ENCODE assay signal across 7 mouse cellular contexts in genomic region chr10:51792030-51792429, GRCm38 (mm10).
A peak's percentile ranks its signal among the peaks of the same experiment; 100 is the strongest.
DNase-seq lines count a peak whose midpoint lies in the region; TF ChIP-seq lines count a peak whose summit lies in the region.

No protein-coding gene starts in this region.

- DNase-seq in kidney, adult 2 months: peak; percentile 12
- no peak for DNase-seq in kidney, postnatal 14 days
- peak; percentile 72 for DNase-seq in NIH3T3 (ENCODE audit: low read depth)
- peak; percentile 17 for DNase-seq in lung, postnatal 14 days
- no peak for DNase-seq in right cerebral cortex, postnatal 14 days
- DNase-seq in left cerebral cortex, adult 11 months (ENCODE audit: low spot score): no peak

- no peaks in the 10 kb centered on the region for H3K9me3 ChIP-seq in E14TG2a.4 (ENCODE audit: low read length)

- no peaks in the 10 kb centered on the region for H3K4me1 ChIP-seq in kidney, adult 2 months (ENCODE audit: control insufficient read depth, insufficient read depth, low read length)
- H3K4me1 ChIP-seq in E14TG2a.4 (replicated peaks; ENCODE audit: low read depth, low read length): no peaks in the 10 kb centered on the region

- no peak overlapping the region for H3K4me3 ChIP-seq in kidney, adult 2 months (ENCODE audit: insufficient read depth, low read depth, low read length)
- H3K4me3 ChIP-seq in E14TG2a.4 (replicated peaks; ENCODE audit: low read length): no peak overlapping the region

- no peak for TF ChIP-seq POLR2A in kidney, adult 2 months (IDR thresholded peaks at IDR 0.05; ENCODE audit: low read depth, low read length)

- no peaks in the 10 kb centered on the region for H3K27me3 ChIP-seq in kidney, adult 2 months (replicated peaks; ENCODE audit: control insufficient read depth, insufficient read depth, low read length)
- H3K27me3 ChIP-seq in E14TG2a.4 (ENCODE audit: insufficient read depth, low read length): no peaks in the 10 kb centered on the region

- no peak overlapping the region for H3K27ac ChIP-seq in kidney, adult 2 months (ENCODE audit: insufficient read depth, low read depth, low read length)

- WGBS in kidney, adult 2 months: 0% methylated on average over 1 of the region's 1 CpGs

- TF ChIP-seq CTCF in kidney, adult 2 months (conservative IDR thresholded peaks at IDR 0.05; ENCODE audit: insufficient read depth, insufficient read length, low read depth, low read length): no peak
- peak; percentile 50 for TF ChIP-seq CTCF in E14TG2a.4 (conservative IDR thresholded peaks at IDR 0.05; ENCODE audit: low read length)

- H3K36me3 ChIP-seq in kidney, adult 2 months (ENCODE audit: control insufficient read depth, insufficient read depth, low read length): no peaks in the 10 kb centered on the region
- no peaks in the 10 kb centered on the region for H3K36me3 ChIP-seq in E14TG2a.4 (ENCODE audit: insufficient read depth, low read length)

Comparison
In these comparisons a context has a peak if more than half of its experiments do, and no peak if none do; other contexts are left out.
1. DNase-seq: peak in kidney, adult 2 months (single experiment), NIH3T3 (single experiment) and lung, postnatal 14 days (single experiment); none in kidney, postnatal 14 days (single experiment), right cerebral cortex, postnatal 14 days (single experiment) and left cerebral cortex, adult 11 months (single experiment).